ENCODE assay signal across 29 mouse cellular contexts in genomic region chr8:7994905-7995304, GRCm38 (mm10).
DNase-seq lines count a peak whose midpoint lies in the region; ATAC-seq and TF ChIP-seq lines count a peak whose summit lies in the region.
"Had no signal": no experiment of that assay in that cellular context is flagged by ENCODE, and none has a peak within 500 bp of the region (broad histone marks: within the 10 kb centered on the region; RNA-seq: fewer than 3 reads in every experiment).

No protein-coding gene starts in this region.

- H3K4me2 ChIP-seq in lung, embryonic 14.5 days: no peak overlapping the region
- H3K4me2 ChIP-seq: embryonic facial prominence, embryonic 13.5 days; embryonic facial prominence, embryonic 15.5 days; forebrain, embryonic 12.5 days had no signal

- no peak overlapping the region for H3K4me3 ChIP-seq in layer of hippocampus, adult 2 months
- no peak overlapping the region for H3K4me3 ChIP-seq in lung, embryonic 14.5 days (ENCODE audit: low read depth, low read length)
- no peak overlapping the region for H3K4me3 ChIP-seq in lung, adult 2 months (replicated peaks; ENCODE audit: extremely low read depth, low read depth, low read length)
- H3K4me3 ChIP-seq: embryonic facial prominence, embryonic 13.5 days; embryonic facial prominence, embryonic 15.5 days; erythroblast, embryonic 14.5 days; forebrain, embryonic 10.5 days; forebrain, embryonic 12.5 days had no signal

- no peak for DNase-seq in frontal cortex, postnatal 10 days (ENCODE audit: low spot score in 2 of 2)
- peak in 1 of 2 experiments; percentile 23 for DNase-seq in layer of hippocampus, adult 2 months (ENCODE audit: low spot score in 2 of 2)
- DNase-seq in layer of hippocampus, postnatal 10 days (ENCODE audit: low spot score in 2 of 2): no peak
- DNase-seq in lung, embryonic 14.5 days: peak; percentile 6
- no peak for DNase-seq in lung, adult 2 months
- DNase-seq: adrenal gland, adult 8-10 months; adrenal gland, postnatal 14 days; adrenal gland, postnatal 36 days; B cell, adult 2 months; cerebellum, adult 11 months; cerebellum, adult 18-20 months; cerebellum, adult 8-10 months; cerebellum, adult 9-11 months; cerebellum, postnatal 14 days; cerebellum, postnatal 36 days; embryo, embryonic 11 days had no signal

- H3K4me1 ChIP-seq in lung, embryonic 14.5 days (ENCODE audit: insufficient read depth): no peaks in the 10 kb centered on the region
- H3K4me1 ChIP-seq in lung, adult 2 months (ENCODE audit: control insufficient read depth, insufficient read depth, low read length): no peaks in the 10 kb centered on the region
- H3K4me1 ChIP-seq: embryonic facial prominence, embryonic 13.5 days; embryonic facial prominence, embryonic 15.5 days; forebrain, embryonic 10.5 days; forebrain, embryonic 12.5 days had no signal

- no peaks in the 10 kb centered on the region for H3K9me3 ChIP-seq in lung, embryonic 14.5 days (ENCODE audit: low read depth, low read length)
- H3K9me3 ChIP-seq: embryonic facial prominence, embryonic 13.5 days; embryonic facial prominence, embryonic 15.5 days; forebrain, embryonic 10.5 days; forebrain, embryonic 12.5 days; G1E had no signal

- 35% methylated on average over 2 of the region's 2 CpGs for WGBS in lung, embryonic 14.5 days
- WGBS in lung, adult 2 months: 36% methylated on average over 2 of the region's 2 CpGs

- no peak for TF ChIP-seq POLR2A in lung, adult 2 months (IDR thresholded peaks at IDR 0.05; ENCODE audit: borderline replicate concordance, extremely low read depth, low read depth, low read length)

- no peaks in the 10 kb centered on the region for H3K27me3 ChIP-seq in lung, embryonic 14.5 days (ENCODE audit: insufficient read depth, low read length)
- H3K27me3 ChIP-seq: CH12.LX; embryonic facial prominence, embryonic 13.5 days; embryonic facial prominence, embryonic 15.5 days; forebrain, embryonic 12.5 days; Patski had no signal

- TF ChIP-seq CTCF in layer of hippocampus, adult 2 months (conservative IDR thresholded peaks at IDR 0.05): no peak
- no peak for TF ChIP-seq CTCF in lung, embryonic 14.5 days (IDR thresholded peaks at IDR 0.05; ENCODE audit: low read depth)
- TF ChIP-seq CTCF in lung, adult 2 months (IDR thresholded peaks at IDR 0.05; ENCODE audit: insufficient read depth, low read length): no peak

- no peaks in the 10 kb centered on the region for H3K36me3 ChIP-seq in lung, embryonic 14.5 days (ENCODE audit: insufficient read depth)
- H3K36me3 ChIP-seq: embryonic facial prominence, embryonic 13.5 days; embryonic facial prominence, embryonic 15.5 days; forebrain, embryonic 10.5 days; forebrain, embryonic 12.5 days; G1E had no signal

- H3K9ac ChIP-seq in lung, embryonic 14.5 days: no peak overlapping the region
- H3K9ac ChIP-seq: embryonic facial prominence, embryonic 13.5 days; embryonic facial prominence, embryonic 15.5 days; forebrain, embryonic 12.5 days had no signal

- ATAC-seq in frontal cortex, adult (ENCODE audit: low TSS enrichment): peak; percentile 67
- ATAC-seq in lung, embryonic 14.5 days (ENCODE audit: insufficient read depth): no peak
- ATAC-seq: activated CD4-positive, CD25-positive, alpha-beta regulatory T cell, adult 4 months; CD4-positive, CD25-positive, alpha-beta regulatory T cell, adult 4 months; forebrain, embryonic 14.5 days; forebrain, embryonic 16.5 days; Patski had no signal

- peak overlapping the region; percentile 19; the same call in 1 of the 2 replicates for H3K27ac ChIP-seq in layer of hippocampus, adult 2 months
- no peak overlapping the region for H3K27ac ChIP-seq in lung, embryonic 14.5 days (ENCODE audit: low read depth)
- H3K27ac ChIP-seq: embryonic facial prominence, embryonic 13.5 days; embryonic facial prominence, embryonic 15.5 days; forebrain, embryonic 10.5 days; forebrain, embryonic 12.5 days had no signal
